Mouse (Mus musculus) lung, adult 2 months (tissue): Measurements from ENCODE around the gene Ccdc88c.

ENCODE experiments used
- CTCF ChIP-seq: fragments of 200-500 bp; IDR thresholded peaks from 2 replicates; pipeline ENCODE4 v1.5.1; 2011; ENCODE audit warnings: mild to moderate bottlenecking, low read length, control low read depth; ENCODE audit not compliant: insufficient read depth
- POLR2A ChIP-seq: fragments of 200-500 bp; IDR thresholded peaks from 2 replicates; pipeline ENCODE4 v1.6.1; 2011; ENCODE audit warnings: low read depth, mild to moderate bottlenecking, control low read depth, low read length, borderline replicate concordance; ENCODE audit errors: extremely low read depth

DNA sequence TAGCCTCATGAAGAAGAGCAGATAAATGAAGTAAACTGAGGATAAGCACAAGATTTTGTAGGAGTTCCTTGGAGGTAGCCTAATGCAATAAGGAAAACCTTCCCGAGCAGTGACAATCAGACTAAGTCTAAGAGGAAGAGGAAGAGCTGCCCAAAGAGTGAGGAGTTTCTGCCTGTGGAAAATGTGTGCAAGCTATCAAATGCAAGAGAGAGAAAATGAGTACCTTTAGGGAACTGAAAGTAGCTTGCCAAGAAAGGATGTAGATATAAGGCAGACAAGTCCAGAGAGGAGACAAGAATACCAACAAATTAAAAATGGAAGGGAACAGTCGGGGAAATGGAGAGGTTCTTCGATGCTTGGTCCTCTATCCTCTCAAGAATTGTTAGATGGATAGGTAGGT lies 143.3 kb downstream of the Ccdc88c start:
- TF ChIP-seq POLR2A (no peak), CTCF (no peak)
